Mouse (Mus musculus): ENCODE data around the gene Uba52.

The Uba52 gene

DNA sequence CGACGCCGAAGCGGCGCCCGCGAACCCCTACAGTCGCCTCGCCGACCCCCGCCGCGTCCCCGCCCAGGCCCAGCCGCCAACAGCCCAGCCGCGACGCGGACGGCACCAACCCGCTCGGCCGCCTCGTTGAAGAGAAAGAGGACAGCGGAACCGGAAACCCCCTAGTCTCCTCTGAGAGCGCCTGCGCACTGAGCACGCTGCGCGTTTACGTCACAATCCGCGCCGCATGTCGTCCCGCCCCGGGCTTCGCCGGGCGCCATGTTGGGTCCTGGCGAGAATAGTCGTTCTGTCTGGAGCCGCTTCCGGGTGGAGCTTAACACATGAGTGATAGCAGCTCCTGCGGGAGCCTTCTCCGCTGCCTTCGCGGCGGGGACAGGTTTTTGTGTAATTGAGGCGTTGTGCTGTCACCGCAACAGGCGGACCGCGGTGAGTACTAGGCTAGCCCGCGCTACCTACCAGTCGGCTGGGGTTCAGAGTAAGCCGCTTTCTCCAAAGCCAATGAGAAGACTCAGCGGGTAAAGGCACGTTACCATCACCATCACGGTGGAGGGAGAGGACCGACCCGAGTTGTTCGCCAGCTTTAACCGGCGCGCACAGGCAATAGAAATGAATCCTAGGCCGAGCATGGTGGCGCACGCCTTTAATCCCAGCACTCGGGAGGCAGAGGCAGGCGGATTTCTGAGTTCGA, at the start of gene Uba52:
TSS of gene Uba52 (minus strand) at position 574 of the 688 bp plus-strand sequence.
- DNase-seq = peak; percentile 97

DNA sequence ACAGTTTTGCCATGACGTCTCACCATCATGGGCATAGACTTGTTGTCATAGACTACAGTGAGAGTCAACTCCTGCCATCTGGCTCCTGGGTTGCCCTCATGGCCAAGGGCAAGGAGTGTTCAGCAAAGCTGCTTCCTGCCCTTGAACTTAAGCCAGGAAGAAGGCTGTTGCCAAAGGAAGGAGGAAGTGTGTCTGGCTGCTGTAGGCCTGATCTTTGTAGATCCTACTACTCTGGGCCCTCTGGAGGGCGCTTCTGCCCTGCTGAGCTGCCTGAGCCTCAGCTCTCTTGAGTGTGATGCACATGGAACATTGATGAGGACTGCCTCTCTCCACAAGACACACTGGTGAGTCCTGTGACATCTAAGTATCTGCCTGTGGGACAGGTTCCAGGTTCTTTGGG, 49.5 kb upstream of the Uba52 start:
- no peak for DNase-seq

DNA sequence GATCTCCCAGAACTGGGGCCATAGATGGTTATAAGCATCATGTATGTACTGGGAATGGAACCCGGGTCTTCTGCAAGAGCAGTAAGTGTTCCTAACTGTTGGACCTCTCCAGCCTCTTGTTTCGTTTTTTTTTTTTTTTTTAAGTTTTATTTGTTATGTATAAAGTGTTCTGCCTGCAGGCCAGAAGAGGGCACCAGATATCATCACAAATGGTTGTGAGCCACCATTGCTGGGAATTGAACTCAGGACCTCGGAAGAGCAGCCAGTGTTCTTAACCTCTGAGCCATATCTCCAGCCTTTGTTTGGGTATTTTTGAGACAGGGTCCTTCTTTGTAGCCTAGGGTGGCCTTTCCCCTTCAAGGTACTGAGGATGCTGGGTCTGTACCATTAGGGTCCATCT, 48.4 kb upstream of the Uba52 start:
- no peak for DNase-seq

DNA sequence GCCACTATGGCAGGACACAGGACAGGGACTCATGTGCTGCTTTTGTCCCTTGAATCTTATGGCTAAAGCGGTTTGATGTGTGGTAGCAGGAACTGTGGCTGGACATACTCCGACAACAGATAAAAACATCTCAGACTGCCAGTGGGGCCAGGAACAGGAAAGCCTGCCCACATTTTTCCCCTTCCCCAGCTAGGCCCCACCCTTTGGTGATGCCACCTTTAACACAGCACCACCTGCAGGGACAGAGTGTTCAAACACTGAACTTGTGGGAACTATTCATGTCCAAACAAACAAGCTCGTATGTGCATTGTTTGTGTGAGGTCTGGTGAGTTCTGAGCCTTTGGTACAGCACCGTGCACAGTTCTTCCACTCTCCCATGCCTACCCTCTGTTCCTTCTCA, 47.7 kb upstream of the Uba52 start:
- DNase-seq = no peak

DNA sequence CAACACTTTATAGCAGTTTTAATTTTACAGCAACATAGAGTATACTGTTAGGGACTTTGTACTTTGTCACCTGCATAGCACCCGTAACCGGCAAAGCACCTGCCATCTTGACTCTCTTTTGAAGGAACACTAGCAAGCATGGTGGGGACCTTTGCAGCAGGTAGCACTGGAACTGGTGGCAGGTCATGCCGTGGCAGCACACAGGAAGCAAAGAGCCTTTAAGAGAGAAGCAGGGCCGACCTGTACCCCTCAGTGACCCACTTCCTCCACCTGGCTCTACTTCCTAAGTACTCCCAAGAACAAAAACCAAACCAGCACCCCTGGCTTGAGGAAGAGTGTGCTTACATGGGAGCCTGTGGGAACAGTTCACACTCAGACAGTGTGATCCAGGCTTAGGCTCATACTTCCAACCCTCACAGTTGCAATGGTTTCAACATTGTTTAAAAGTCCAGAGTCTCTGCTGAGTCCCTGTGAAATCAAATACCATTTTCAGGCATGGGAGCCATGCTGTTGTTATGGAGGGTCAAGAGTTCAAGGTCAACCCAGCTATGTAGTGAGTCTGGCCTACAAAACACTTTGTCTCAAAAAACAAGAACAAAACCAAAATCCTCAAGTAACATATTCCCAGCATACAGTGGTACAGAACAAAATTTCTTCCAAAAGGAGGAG, 44.6 kb upstream of the Uba52 start:
- no peak for DNase-seq

DNA sequence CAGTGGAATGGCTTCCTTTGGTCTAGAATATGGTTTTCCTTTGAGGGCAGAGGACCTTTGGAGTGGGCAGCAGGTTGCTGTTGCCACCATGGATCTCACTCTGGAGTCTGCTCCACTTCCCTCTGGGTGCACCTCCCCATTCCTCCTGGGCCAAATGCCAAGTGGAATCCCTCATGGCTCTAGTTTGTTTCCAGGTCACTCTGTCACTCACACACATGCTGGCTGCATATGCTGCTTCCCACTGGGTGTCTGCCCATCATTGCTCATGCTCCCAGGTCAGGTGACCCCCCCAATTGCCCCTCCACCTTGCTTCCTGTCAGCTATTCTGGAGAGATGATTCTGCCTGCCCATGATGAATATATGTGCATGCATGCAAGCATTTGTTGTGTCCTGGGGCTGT, 43.1 kb upstream of the Uba52 start:
- DNase-seq = peak; percentile 74

DNA sequence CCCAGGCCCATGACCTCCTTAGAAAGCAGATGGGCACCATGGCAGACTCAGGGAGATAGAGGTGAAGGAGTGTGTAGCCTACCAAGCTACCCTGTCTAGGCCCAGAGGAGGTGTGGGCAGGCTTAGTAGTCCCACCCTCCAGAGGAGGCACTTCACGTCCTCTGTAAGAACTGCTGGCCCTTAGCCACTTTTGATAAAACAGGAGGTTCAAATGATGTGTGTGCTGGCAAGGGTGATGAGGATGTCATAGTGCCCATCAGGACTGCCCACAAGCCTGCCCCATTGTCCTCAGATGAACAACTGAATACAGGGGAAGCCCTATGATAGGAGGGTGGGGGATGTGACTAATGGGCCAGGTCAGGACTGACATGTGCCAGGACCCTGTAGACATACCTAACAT, 42.2 kb upstream of the Uba52 start:
- DNase-seq = no peak

DNA sequence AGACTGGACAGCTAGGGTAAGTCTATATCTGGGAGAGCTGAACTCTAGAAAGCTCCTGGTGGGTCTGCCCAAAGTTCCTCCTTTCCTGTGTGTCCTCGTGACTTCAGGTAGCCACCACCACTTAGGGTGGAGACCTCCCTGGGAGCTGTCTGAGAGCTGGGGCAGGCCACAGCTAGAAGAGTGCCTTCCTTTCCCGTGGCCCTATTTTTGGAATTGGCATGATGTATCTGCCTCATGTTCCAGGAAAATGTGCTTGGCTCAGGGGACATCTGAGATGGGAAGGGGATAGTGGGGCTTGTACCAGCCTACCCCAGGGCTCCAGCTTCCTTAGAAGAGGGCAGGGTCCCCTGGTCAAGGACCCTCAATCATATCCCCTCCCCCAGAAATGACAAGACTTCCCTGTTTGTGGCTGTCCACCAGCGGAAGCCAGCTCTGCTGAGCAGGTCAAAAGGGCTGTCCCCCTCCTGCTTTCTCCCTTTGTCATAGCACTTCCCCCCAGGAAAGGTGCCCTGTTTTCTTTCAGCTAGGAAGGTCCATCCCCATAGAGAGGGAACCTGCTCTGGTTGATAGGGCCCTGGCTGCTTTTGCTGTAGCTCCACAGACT, 41.1 kb upstream of the Uba52 start:
- DNase-seq = no peak

DNA sequence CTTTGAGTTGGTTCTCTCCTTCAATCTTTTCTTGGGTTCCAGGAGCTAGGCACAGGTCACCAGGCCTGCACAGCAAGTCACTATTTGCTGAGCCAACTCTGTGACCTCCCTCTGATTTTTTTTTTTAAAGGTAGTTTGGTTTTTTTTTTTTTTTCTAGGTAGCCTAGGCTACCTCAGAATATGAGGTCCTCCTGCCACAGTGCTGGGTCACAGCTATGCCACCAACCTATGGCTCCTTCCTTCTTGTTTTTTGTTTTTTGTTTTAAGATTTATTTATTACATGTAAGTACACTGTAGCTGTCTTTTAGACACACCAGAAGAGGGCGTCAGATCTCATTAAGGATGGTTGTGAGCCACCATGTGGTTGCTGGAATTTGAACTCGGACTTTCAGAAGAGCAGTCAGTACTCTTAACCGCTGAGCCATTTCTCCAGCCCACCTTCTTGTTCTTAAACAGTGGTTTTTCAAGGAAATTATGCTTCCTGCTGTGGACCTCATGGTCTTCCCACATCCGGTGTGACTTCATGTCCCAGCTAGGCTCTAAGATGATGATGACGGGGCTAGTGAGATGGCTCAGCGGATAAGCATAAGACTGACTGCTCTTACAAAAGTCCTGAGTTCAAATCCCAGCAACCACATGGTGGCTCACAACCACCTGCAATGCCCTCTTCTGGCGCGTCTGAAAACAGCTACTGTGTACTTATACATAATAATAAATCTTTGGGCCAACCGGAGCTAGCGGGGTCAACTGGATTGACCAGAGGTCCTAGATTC, 39.0 kb upstream of the Uba52 start:
- no peak for DNase-seq

DNA sequence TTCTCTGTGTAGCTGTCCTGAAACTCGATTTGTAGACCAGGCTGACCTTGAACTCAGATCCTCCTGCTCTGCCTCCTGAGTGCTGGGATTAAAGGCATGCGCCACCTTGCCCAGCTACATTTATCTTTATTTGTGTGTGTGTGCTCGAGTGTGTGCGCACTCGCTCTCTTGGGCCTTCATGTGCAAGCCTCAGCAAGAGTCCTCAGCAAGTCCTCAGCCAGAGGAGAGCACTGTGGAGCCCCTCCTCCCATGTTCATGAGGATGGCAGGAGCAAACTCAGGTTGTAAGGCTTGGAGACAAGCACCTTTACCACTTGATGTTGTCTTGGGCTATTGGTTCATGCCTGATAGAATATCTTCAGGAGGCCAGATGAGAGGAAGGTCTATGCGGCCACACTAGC, 37.2 kb upstream of the Uba52 start:
- DNase-seq = no peak

DNA sequence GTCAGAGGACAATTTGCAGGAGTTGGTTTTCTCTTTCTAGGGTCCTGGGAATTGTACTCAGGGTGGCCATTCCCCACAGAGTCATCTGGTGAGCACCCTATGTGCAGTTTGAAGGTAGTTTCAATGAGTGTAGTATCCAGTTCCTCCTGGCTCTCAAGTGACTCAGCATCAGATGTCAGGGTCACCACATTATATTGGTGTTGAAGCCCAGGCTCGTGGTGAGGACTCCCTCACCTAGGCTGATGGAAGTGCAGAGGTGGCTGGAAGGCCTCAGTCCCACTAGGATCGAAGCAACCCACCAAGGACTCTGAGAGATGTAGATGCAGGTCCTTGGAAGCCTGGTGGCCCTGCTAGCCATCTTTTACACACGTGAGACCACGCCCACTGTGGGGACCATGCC, 35.8 kb upstream of the Uba52 start:
- DNase-seq = no peak

DNA sequence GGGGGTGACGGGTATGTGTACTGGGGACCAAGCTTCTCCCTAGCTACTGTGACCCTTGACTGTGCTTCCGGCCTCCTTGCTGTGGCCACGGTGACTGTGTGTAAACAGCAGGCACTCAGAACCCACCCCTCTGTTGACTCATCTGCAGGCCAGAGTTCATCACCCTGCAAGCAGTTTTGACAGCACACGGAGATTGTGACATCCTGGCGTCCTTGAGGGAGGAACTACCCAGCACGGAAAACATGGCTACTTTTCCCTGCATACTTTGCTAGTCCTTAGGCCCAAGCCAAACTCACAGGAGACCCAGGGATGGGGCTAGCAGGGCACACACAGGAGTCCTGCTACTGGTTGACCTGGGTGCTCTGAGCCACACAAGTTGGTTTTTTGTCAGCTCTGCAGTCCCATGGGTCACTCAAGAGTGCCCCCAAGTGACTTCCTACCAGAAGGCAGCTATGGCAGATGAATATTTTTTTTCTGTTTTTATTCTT, 33.6 kb upstream of the Uba52 start:
- DNase-seq = no peak

DNA sequence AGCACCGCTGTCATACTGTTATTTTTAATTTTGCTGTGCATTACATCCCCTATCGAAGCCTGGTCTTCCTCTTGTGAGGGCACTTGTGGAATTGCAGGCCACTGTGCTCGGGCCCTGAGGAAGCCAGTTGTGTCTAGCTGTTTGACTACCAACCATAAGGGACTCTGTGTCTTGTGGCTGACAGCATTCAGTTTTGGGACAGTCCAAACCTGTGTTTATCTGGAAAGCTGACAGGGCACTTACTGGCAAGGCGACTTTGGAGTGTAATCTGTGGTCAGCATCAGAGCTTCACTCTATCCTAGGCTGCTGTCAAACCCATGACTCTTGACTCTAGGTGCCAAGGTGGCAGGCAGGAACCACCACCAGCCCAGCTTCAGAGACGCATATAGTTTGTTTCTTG, 30.5 kb upstream of the Uba52 start:
- DNase-seq = no peak

DNA sequence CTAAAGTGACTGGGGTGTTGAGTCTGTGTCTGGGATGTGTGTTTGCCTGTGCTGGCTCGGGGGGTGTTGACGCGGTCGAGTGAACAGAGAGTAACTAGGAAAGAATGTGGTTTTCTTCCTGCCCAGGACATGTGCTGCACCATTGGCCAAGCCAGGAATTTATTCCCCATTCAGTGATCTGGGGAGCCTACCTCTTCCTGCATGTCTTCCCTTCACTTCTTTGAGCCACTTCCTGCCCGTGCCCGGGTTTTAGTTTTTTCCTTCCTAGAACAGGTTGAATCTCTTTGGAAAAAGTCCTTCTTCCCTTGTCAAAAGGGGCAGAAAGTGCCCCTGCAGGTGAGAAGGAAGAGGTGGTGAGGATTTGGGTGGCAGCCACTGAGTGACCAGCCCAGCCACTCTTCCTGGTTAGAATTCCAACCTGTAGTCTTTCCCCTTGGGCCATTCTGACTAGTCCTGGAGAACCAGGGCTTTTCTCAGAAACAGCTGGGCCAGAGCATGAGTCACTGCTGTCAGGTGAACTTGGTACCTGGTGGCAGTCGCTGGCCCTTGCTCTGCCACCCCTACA, 30.0 kb upstream of the Uba52 start:
- no peak for DNase-seq

DNA sequence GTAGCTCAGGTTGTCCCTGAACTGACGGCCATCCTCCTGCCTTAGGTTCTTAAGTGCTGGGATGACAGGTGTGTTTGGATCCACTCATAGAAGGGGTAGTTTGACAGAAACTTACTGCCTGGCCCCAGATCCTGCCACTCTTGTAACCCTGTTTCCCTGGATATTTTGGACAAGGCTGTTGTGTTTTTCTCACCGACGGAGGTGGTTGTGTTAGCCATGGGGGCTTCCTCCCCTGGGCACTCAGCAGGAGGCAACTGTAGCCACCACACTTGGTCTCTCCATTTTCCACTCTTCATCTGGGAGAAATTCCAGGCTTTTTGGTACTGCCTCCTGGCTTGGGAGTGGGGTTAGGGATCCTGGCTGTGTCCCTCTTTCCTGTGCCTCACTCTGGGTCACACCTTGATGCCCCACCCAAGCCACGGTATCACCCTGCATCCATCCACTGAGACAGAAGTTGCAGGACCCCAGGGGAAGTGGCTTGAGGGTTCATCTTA, 29.5 kb upstream of the Uba52 start:
- DNase-seq = peak; percentile 43

DNA sequence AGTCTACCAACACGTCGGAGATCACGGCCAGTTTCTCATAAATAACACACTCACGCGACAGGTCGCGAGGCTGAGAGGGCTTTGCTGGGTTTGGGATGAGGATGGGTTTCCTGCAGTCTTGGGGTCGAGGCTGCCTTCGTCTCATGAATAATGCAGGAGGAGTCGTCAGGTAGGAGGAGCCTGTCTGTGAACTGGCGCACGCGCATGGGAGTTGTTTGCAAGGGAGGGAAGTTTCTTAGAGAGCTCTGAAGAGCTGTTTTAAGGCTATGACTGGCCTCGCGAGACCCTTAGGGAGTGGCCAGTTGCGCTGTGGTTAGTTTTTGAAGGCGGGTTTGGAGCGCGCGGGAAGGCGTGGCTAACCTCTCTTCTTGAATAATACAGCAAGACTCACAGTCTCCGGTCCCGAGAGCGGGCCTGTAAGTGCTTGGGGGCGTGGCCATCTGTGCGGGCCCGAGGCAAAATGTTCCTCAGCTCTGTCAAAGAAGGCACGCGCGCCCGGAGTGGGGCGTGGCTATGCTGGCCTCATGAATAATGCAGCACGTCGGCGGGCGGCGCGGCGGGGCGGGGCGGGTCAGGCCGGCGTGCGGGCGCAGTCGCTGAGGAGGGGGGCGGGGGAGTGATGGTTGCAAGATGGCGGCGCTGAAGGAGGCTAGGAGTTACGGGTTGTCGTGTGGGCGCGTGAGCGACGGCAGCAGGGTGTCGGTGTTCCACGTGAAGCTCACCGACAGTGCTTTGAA, 28.6 kb upstream of the Uba52 start, which contains the start of gene Ell:
TSS of gene Ell (plus strand) at position 381 of the 737 bp plus-strand sequence.
- peak; percentile 98 for DNase-seq

DNA sequence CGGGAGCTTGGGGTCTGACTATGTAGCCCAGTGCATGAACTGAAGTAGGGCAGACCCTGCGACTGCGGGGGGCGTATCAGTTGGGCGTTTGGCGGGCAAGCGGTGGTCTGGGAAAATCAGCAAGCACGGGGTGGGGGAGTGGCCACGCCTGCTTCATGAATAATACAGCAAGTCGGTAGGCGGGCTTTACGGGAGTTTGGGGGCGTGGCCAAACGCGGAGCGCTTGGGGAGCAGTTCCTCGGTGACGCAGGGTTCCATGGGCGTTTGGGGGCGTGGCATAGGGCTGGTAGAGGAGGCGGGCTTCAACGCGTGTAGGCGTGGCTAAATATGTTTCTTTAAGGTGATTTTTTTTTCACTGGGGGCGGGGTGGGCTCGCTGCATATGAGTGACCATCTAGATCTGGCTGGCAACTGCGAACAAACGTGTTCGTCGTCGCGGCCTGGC, 28.1 kb upstream of the Uba52 start:
- peak; percentile 99 for DNase-seq

DNA sequence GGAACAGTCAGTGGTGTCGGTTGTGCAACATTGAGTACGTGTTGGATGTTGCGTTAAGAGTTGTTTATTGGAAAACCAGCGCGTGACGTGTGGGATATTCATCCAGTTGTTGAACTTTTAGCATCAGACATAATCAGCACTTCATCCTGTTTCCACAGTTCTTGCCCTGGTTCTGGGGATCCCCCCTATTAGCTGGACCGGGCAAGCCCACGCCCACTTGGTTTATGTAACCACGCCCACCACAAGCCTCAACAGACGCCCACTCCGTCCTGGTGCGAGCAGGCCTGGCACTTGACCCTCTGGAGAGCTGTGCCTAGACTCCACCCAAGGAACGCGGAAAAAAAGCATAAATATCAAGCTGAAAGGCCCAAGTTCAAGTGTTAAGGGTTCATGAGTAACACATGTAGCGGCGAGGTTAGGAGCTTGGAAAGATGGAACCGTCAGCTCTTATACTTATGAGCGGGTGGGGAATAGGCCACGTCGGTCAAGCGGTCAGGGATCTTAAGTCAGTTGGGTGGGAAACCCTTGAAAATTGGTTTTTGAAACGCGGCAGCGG, 27.5 kb upstream of the Uba52 start:
- DNase-seq = peak; percentile 55

DNA sequence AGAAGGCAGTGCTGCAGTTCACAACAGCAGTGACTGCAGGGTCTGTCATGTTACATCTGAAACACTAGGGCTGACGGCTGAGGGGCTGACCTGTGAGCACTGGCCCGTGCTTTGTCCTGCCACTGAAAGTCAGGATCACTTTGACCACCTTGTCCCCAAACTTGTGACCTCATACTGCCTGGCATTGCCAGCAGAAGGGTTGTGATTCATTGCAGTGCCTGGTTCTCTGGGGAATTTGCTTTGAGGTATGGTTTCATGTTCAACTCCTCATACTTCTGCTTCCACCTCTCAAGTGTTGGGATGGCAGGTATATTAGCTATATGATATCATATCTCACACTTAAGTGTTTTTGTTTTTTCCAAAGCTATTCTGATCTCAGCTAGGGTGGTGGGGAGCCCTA, 25.1 kb upstream of the Uba52 start:
- no peak for DNase-seq

DNA sequence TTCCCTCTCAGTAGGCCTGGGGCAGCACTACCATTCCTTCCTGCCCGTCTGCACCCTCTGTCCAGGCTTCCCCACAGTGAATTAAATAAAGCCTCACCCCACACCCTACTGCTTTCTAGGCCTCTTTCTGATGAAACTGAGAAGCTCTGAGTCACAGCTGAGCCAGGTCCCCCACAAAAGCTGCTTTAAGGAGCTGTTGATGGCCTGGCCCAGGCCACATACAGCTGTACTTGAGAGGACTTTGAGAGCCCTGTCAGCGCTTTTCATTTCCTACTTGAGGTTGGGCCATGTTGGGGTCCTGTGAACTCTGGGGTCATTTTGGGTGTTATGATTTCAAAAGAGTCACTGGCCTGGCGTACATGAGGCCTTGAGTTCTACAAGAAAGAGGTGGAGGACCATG, 24.6 kb upstream of the Uba52 start:
- DNase-seq = no peak

DNA sequence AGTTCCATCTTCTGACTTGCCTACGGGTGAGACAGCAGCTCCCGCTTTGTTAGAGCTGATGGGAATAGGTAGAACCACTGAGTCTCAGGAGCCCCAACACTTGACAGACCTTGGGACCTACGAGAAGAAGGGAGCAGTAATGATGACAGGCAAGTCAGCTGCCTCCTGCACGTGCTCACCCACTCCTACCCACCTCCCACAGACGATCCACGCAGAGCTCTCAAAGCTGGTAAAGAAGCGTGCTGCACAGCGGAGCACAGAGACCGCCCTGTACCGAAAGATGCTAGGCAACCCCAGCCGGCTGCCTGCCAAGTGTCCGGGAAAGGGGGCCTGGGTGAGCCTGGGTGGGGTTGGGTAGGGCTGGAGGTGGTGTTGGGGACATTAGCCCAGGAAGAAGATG, 23.7 kb upstream of the Uba52 start:
- DNase-seq = no peak

DNA sequence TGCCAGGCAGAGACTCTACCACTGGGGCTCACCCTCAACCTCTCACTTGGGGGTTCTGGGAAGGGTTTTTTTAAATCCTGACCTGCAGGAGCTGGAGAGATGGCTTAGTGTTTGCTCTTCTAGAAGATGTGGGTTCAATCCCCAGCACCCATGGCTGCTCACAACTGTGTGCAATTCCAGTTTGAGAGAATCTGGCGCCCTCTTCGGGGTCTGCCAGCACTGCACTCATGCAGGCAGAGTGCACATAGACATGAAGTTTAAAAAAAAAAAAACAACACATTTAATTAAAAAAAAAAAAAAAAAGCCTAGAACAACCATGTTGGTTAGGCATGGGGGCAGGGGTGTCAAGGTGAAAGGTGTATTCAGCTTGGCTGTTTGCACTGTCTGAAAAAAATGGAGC, 19.7 kb upstream of the Uba52 start:
- no peak for DNase-seq

Data from cerebellum, adult 8-10 months (tissue).